Mouse (Mus musculus): ENCODE results near the gene Wsb1. TPM values are rescaled to one million over a fixed set of nuclear protein-coding genes. Genes with fewer than 3 reads are reported as not detected.
"Not testable (repeated sequence)": the region's sequence is repeated elsewhere in the genome, so short reads cannot be mapped to it uniquely, and the experiment has no call there.

Wsb1 gene
- polyA plus RNA-seq, 2 experiments from 2014 or later = 79.7 to 89.4 TPM

- no peak for ATAC-seq
Measured at GRCm38 (mm10) chr11:79264376-79264775, 9.9 kb upstream of the Wsb1 start.

- not testable (repeated sequence) for ATAC-seq
Measured at GRCm38 (mm10) chr11:79260126-79260525, 5.7 kb upstream of the Wsb1 start.

- no peak for ATAC-seq
Measured at GRCm38 (mm10) chr11:79258738-79259137, 4.3 kb upstream of the Wsb1 start.

GRCm38 (mm10) chr11:79253542-79254390, 705 bp downstream of the Wsb1 start:
- ATAC-seq = peak; percentile 34

- ATAC-seq = peak; percentile 40
Measured at GRCm38 (mm10) chr11:79252881-79253541, 1.5 kb downstream of the Wsb1 start.

GRCm38 (mm10) chr11:79239024-79239423, 15.4 kb downstream of the Wsb1 start:
- ATAC-seq = no peak

GRCm38 (mm10) chr11:79238398-79238752, 16.1 kb downstream of the Wsb1 start:
- ATAC-seq = no peak

- no peak for ATAC-seq
Measured at GRCm38 (mm10) chr11:79237644-79238397, 16.6 kb downstream of the Wsb1 start.

GRCm38 (mm10) chr11:79230251-79230570, 24.3 kb downstream of the Wsb1 start:
- no peak for ATAC-seq

GRCm38 (mm10) chr11:79229561-79230250, 24.8 kb downstream of the Wsb1 start:
- ATAC-seq = no peak

GRCm38 (mm10) chr11:79229057-79229504, 25.4 kb downstream of the Wsb1 start:
- no peak for ATAC-seq

- ATAC-seq = no peak
Measured at GRCm38 (mm10) chr11:79228089-79228488, 26.4 kb downstream of the Wsb1 start.

- ATAC-seq = no peak
Measured at GRCm38 (mm10) chr11:79225371-79226155, 28.9 kb downstream of the Wsb1 start.

- peak; percentile 56 for ATAC-seq
Measured at GRCm38 (mm10) chr11:79224562-79225280, 29.8 kb downstream of the Wsb1 start.

- peak; percentile 64 for ATAC-seq
Measured at GRCm38 (mm10) chr11:79223420-79223819, 31.1 kb downstream of the Wsb1 start.

- ATAC-seq = no peak
Measured at GRCm38 (mm10) chr11:79222661-79223060, 31.8 kb downstream of the Wsb1 start.

GRCm38 (mm10) chr11:79221641-79222040, 32.8 kb downstream of the Wsb1 start:
- no peak for ATAC-seq

- ATAC-seq = no peak
Measured at GRCm38 (mm10) chr11:79218936-79219626, 35.4 kb downstream of the Wsb1 start.

- no peak for ATAC-seq
Measured at GRCm38 (mm10) chr11:79218061-79218460, 36.4 kb downstream of the Wsb1 start.

- no peak for ATAC-seq
Measured at GRCm38 (mm10) chr11:79217133-79217532, 37.3 kb downstream of the Wsb1 start.

- no peak for ATAC-seq
Measured at GRCm38 (mm10) chr11:79215539-79215938, 38.9 kb downstream of the Wsb1 start.
